Mouse (Mus musculus) cerebellum, postnatal 14 days (tissue): ENCODE measurements around the gene Osbpl9.

Experiments used
- DNase-seq, 2 experiments: peaks; one replicate each; pipeline ENCODE4 v3.0.0; 2021; ENCODE audit warnings: mixed read lengths in 2 of 2

The Osbpl9 gene

DNA sequence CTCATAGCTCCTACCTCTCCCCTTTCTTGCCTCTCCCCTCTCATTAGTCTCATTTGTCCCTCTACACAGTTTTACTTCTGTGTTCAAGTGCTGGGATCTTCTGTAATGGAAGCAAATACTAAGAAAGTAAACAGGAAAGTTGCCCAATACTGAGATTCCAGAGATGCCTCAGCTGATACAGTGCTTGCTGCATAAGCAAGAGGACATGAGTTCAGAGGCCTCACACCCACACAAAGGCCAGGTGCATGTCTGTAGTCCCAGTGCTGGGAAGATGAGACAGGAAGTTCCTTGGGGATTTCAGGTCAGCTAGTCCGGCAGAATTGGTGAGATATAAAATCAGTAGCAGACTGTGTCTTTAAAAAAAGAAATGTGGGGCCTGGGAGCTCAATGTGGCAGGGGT lies 2.3 kb upstream of the Osbpl9 start:
- DNase-seq: no peak

DNA sequence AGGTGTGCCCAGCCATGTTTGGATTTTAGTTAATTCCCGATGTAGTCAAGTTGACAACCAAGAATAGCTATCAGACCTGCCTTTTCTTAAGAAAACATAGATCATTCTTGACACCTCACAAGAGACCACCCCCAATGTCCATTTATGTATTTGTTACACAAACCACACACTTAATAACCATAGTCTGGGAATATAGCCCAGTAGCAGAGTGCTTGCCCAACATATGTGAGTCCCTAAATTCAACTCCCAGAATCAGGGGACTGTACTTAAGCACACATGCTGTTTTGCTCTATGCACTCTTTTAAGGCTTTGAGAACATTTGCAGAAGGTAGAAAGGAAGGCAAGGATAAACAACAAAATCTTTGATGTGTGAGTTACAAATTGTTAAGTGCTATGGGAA lies 1.9 kb upstream of the Osbpl9 start:
- no peak for DNase-seq

DNA sequence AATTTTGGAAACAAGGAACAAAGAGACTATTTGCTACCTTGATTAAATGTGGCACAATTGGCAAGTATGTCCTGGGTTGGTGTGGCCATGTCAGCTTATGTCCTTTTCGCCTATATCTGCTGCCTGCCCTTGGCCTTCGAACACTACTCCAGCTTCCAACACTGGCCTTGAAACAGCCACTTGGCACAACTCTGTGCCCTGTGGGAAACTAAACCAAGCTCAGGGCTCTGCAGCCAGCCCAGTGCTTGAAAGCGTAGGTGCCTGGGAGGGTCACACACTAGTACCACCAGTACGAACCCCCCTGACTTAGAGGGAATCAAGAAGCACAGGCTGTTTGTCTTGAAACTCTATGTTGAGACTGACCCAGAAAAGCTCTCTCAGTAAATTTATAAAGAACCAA lies 3.0 kb downstream of the Osbpl9 start:
- DNase-seq: peak; percentile 12 to 18

DNA sequence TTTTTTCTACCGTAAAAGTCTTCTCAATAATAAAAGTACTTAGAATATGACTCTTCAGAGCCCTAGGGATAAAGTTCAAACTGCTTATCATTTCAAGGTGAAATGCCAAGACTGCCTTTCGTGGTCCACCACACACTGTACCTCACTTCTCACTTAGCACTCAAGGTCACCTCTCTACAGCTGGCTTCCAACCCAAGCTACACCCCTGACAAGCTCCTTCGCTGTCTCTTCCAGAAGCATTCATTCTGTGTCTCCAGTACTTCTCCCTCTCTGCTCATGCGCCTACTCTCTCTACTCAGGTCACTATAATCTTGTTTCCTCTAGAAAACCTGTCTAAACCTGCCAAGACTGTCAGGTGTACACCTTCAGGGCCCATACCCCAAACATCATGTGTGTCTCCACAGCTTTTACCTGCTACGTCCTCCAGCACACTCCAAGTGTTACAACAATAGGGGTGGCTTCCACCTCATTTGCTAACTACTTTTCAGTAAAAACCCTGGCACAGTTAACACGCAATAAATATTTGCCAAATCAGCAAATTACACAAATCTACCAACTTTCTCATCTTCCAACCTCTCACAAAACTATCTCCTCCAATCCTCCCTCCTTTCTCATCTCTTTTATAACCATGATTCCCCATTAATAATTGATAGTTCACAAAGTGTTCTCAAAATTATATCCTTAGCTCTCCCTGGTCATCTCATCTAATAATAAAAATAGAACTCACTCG lies 6.0 kb downstream of the Osbpl9 start:
- no peak for DNase-seq

DNA sequence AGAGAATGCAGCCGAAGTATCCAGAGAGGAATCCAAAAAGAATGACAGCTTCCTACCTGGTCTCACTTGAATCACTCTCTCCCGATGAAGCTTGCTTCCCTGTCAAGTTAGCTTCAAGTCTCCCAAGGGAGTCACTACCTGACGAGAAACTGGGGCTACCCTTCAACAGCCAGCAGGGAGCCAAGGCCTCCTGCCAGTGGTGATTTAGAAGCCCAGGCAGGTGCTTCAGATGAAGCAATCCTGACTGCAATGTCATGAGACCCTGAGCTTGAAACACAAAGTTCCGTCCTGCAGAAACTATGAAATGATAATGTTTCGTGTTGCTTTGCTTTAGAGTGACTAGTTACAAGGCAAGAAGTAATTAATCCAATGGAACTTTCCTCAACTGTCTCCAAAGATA lies 8.2 kb downstream of the Osbpl9 start:
- no peak for DNase-seq

DNA sequence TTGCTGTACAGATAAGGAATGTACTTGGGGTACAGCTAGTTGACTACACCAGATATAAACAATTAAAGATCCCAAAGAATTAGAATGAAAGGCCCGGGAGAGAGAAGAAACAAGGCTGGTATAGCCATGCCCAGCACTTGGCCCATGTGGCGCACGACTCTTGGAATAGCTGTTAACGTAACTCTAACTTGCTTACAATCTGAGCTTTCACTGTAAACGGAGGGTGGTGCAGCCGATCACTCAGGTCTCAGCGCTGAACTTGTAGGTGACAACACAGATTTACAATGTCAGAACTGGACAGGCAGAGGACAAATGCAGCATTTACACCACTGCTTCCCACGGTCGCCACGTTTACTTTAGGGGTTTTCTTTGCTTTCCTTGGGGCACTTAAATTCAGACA lies 10.5 kb downstream of the Osbpl9 start:
- DNase-seq: no peak

DNA sequence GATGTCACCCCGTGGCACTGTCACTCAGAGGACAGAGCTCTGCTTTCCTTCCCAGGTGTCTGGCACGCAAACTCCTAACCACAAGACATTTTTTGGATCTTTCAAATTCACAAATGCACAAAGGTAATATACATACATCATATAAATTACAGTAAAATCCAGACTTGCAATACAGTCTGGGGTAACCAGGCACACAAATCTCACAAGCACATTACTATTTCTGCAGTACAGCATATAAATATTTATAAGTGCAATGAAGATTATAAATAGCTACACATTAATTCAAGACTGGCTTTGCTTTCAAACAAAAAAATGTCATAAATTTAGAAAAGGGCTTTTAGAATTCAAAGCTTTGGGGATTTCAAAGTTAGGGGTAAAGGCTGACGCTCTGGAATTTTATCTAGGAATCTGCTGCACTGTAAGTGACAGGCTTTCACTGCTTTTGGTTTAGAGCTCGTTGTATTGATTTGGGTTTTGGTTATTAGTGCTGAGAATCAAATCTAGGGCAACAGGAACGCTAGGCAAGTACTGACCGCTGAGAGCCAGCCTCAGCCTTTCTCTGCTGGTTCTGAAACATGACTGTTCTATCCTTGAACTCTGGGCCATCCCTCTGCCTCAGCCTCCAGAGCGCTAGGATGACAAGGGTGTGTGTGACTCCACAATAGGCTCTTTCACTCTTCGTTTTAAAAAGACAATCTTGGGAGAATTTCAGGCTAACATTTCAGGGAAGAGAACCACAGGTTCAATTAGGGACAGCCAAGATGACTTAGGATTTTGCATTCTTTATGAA lies 16.3 kb downstream of the Osbpl9 start:
- no peak for DNase-seq

DNA sequence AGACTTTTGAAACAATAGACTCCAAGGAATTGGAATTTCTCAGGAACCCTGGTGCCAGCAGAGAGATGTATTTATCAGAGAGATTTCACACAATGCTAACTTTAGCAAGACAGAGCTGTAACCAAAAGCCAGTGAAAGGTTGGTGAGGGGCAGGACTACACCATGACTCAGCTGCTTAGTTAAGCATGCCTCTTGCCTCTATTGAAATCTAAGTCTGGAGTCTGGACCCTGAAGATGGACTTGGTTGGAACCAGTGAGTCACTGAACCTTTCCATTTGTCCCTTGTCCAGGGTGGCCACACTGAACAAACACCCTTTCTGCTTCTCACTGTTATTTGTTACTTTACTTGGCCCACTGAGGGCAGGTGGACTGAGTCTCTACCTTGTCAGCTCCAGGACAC lies 26.4 kb downstream of the Osbpl9 start:
- no peak for DNase-seq

DNA sequence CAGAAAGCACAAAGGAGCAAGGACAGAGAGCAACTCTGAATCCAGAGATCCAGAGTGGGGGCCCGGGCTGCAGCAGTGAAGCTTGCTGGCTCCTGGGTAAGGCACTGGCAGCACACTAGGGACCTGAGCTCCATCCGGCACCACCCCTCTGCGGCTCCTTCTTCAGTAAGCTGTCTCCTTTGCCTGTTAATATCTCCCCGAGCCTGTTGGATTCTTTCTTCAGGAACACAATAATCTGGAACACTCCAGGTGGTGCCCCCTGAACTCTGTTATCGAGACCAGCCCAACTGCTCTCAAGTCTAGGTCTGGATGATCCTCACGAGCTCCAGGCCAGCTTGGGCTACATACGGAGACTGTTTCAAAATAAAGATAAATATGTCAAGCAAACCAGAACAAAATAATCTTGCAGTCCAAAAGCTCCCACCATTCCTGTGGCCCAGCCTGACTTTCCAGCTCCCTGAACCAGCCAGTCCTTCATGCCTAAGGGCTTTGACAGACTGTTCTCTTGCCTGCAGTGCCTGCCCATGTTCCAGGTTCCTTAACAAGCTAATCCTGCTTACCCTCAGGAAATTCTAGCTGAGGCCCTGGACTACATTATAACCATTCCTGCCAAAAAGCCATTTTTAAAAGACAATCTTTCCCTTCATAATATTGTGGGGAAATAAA lies 28.2 kb downstream of the Osbpl9 start:
- DNase-seq: peak in 1 of 2 experiments; percentile 34

DNA sequence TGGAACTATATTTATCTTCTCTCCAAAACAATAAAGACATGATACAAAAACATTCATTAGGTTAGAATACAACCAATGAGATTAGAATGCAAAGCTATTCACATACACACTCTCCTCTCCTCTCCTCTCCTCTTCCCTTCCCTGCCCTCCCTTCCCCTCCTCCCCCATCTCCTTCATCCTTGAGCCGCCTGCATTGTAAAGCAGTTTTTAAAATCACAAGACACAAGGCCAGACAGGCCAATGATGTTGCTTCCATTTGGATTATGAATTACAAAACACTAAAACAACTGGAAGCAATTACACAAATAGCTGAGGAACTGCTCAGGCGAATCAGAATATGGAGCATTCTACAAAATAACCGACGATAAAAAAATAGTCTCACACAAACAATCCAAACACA lies 28.7 kb downstream of the Osbpl9 start:
- no peak for DNase-seq

DNA sequence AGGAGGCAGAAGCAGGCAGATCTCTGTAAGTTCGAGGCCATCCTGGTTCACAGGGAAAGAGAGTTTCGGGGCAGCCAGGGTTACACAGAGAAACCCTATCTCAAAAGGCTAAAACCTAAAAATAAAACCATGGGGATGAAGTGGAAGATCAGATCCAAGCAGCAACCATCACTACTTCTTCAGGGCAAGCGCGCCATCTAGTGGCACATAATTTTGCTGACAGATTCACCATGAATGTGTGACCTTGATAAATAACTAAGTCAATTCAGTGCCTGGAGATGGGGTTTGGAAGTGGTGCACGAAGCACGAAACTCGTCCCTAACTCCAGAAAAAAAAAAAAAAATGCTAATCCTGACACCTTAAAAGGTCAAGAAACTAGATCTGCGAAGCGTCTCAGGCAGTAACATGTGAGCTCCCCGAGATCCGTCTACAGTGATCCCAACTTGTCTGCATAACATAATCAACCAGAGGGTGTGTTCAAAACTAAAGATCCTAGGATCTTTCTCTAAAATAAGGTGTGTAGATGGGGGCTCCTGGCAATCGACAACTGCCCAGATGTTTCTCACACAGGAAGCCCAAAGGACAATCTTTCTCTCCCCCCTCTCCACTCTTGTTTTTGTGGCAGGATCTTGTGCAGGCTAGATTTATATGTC lies 36.4 kb downstream of the Osbpl9 start:
- peak; percentile 90 to 95 for DNase-seq

DNA sequence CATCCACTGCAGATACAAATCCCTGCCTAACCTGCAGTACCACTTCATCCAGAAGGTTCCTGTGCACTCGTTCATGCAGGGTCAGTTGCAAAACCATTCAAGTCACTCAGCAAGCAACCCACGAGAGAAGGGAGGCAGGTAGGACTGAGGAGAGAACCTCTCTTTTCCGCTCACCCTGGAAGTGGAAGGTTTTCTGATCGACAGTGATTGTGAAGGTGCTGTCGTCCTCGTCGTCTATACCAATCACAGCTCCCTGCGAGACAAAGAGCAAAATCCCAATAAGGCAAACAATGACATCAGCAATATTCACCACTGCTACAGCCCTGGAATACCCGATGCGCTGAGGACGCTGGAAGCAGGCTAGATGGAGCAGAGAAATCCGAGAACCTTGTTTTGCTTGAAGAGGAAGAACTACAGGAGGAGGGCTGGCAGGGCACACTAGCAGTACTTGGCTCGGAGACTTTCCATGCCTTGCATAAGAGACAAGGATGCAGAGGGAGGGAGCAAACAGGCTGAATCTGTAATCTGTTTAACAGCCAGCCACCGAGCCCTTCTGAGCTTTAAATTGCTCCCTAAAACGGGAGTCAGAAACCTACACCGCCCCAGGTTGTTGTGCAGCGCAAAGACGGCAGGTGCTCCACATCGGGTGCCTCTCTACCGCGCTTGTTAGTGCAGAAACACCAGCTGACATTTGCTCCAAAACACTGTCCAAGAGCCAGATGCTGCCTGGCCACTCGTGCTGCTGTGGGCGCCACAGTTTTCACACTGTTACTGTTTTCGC lies 45.4 kb downstream of the Osbpl9 start:
- peak; percentile 56 to 59 for DNase-seq

DNA sequence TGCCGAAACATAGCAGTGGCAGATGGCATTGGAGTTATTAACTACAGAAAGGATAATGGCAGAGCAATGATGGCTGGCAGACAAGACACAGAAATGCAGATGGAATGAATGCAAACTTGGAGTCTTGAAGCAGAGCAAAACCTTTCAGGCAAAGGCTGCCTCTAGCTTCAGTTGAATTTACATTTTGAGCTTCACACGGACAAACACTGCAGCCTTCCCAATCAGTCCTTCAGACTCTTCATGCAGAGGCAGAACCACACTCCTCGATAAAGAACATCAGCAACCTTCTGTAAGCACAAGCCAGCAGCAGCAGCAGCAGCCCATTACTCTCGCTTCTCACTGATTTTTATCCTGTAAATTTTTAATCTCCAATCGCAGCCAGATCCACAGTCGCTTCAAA lies 46.0 kb downstream of the Osbpl9 start:
- peak; percentile 19 to 27 for DNase-seq

DNA sequence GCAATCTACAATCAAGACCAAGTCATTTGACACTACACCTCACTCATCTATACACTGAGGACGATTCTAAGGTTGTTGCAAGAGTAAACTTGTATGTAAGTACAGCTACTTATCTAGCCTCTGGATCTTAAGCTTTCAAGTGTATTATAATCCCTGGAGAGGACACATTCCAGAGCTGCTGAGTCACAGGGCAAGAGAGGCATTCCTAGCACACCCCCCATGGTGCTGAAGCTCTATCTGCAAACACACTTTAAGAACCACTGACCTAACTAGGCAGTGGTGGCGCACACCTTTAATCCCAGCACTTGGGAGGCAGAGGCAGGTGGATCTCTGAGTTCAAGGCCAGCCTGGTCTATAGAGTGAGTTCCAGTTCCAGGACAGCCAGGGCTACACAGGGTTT lies 51.9 kb downstream of the Osbpl9 start:
- DNase-seq: no peak

DNA sequence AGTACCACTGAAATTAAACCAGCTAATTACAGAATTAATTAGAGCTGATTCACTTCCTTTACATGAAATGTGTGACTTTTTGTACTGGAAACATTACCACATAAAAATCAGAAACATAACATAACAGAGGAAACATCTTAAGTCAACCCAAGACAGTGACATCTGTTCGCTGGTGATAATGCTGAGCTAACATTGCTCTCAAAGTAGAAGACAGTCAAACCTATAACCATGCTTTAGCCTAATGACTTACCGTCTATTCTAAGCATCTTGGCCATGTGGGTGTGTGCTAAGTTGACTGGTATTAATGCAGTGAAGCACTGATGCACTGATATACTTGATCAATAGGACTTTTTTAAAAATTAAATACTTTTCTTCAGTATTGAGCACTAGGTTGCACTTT lies 52.7 kb downstream of the Osbpl9 start:
- no peak for DNase-seq

DNA sequence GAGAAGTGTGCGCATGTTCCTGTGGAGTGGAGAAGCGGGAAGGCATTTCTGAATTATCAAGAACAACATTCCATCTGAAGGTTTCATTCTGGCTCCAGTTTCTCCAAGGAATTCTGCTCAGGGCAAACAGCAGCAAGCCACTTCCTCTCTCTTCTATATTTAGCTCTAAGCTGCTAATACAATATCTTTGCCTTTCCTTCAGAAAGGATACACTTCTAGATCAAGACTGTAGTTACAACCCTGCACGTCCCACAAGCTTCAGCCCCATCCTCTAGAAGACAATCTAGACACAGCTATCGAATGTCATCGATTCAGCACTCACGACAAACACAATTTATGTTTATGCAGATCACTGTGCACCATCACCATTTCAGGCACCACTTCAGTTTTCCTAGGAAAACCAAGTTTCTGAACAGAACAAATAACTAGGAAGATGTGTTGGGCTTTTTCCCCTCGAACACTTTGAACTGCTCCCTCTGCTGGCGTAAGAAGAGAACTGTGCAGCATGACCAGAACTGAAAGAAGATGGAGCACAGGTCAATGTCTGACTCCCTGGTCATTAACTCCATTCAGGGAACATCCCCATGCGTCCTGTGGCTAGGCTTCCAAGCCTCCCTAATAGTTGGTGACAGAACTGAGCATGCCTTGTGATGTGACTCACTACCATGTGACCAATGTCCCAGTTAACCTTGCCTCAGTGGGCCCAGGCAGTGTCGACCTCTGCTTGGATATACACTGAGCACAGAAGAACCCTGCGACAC lies 54.6 kb downstream of the Osbpl9 start:
- DNase-seq: peak; percentile 52 to 55

DNA sequence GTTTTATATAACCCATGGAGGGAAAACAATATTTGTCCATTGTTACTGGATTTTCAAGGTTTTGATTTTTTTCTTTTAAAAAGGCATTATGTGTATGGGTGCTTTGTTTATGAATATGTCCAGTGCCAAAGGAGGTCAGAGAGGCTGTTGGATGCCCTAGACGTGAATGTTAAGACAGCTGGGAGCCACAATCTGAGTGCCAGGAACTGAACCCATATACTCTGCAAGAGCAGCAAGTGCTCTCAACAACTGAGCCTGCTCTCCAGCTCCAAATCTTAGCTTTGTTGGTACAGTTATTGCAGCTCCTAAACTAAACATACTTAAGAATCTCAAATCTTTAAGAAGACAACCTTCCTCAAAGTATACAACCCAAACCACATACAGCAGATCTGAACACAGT lies 59.0 kb downstream of the Osbpl9 start:
- no peak for DNase-seq

DNA sequence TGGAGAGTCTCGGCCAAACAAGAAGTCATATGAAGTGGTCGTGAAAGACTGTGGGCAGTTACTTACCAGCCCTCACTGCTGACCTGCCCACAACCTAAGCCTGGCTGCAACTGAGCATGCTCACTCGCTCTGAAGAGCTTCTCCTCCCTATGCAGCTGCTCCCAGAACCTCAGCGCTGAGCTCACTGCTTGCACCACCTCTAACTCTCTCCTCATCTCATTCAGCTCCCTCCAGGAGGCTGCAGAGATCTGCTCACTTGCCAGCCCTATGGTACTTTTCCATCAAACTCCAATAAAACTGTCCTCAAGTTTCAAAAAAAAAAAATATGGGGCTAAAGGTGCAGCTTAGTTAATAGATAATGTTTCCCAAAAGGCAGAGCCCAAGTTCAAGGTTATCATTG lies 63.5 kb downstream of the Osbpl9 start:
- no peak for DNase-seq

DNA sequence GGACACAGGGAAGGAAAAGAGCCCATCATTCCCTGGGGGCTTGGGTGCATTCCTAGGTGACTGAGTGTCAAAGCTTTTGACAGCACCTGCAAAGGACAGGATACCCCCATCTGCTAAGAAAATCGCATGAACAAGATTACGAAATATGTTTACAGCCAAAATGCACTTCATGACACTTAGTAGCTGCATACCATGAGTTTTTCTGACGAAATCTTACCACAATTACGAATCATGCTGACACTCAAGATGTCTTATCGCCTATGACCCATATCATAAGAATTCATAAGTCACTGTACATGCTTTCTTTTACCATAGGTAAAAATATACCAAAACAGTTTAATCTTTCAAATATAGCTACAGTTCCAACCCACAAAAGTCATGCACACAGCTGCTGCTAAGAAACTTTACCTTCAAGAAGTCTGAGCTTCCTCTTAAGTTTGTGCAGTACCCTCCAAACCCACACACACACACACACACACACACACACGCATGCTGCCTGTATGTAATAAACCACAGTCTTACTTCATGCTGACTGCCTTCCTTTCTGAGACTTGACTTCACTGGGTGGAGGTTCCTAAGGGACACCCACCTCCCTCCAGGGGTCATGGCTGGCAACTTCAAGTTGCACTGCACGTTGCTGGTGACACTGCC lies 65.5 kb downstream of the Osbpl9 start:
- DNase-seq: no peak

DNA sequence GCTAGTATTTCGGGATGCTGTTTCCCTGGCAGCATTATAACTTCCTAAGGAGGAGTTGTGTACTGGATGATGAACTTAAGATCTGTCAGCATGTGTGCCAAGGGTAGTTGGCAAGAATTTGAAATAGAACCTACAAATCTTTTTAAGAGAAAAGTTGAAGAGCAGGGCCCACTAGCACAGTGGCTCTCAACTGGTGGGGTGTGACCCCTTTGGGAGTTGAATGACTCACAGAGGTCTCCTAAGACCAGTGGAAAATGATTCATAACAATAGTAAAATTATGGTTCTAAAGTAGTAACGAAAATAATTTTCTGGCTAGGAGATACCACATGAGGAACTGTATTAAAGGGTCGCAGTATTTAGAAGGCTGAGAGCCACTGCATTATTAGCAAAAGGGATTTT lies 67.1 kb downstream of the Osbpl9 start:
- DNase-seq: no peak

DNA sequence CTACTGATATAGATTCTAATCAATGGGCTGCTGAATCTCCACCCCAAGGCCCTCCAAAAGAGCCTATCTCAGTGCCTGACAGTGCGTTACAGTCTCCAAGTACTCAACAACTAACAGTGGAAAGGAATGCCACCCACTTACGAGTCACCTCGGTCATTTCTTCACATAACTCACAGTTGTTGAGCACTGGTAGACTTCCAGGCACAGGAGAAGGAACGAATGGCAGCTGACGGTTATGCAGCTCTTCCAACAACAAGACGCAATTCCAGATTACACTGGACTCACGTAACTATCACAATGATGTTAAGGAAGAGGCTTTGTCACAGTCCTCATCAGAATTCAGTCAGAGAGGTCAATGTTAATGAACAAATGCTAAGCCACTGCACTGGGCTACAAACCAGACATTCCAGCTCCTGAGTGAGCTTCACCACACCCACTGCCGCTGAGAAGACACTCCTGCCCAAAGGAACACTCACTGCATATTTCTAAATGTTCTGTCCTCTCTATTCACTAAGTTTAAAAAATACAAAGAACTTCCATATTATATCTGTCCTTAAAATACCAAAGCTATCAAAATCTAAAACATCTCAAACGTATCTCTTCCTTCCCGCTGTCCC lies 70.7 kb downstream of the Osbpl9 start:
- DNase-seq: no peak
